Mouse (Mus musculus) liver, embryonic 11.5 days (tissue): ENCODE data around the gene Slain2. TPM values are rescaled to one million over a fixed set of nuclear protein-coding genes. Genes with fewer than 3 reads are reported as not detected.

ENCODE experiments used
- ATAC-seq: fragments of 200-750 bp; cut with Nextera tagmentation; replicated peaks from 2 replicates; pipeline ENCODE4 v1.8.0; 2017; ENCODE audit warnings: moderate number of reproducible peaks, mild to moderate bottlenecking, moderate TSS enrichment, moderate library complexity; ENCODE audit not compliant: low FRiP score
- DNase-seq: peaks from one replicate; pipeline ENCODE4 v3.0.0-alpha.2; 2017; ENCODE audit warnings: low spot score
- H3K27ac ChIP-seq: fragments of 300-500 bp; sonication (generic); 2 replicates; pipeline ENCODE4 v1.5.1; 2014; ENCODE audit warnings: mild to moderate bottlenecking, low read depth, low read length, control low read depth
- H3K27me3 ChIP-seq: fragments of 300-500 bp; sonication (generic); replicated peaks from 2 replicates; pipeline ENCODE4 v1.6.1; 2014; ENCODE audit warnings: low read length, mixed read lengths; ENCODE audit not compliant: control insufficient read depth, insufficient read depth
- H3K36me3 ChIP-seq: fragments of 300-500 bp; sonication (generic); 2 replicates; pipeline ENCODE4 v1.6.1; 2014; ENCODE audit warnings: mild to moderate bottlenecking, low read length, moderate library complexity, mixed read lengths; ENCODE audit not compliant: control insufficient read depth, insufficient read depth
- H3K4me1 ChIP-seq: fragments of 300-500 bp; sonication (generic); replicated peaks from 2 replicates; pipeline ENCODE4 v1.6.1; 2014; ENCODE audit warnings: low read length, mixed read lengths; ENCODE audit not compliant: control insufficient read depth, insufficient read depth
- H3K4me2 ChIP-seq: fragments of 300-500 bp; sonication (generic); 2 replicates; pipeline ENCODE4 v1.6.1; 2014; ENCODE audit warnings: mild to moderate bottlenecking, control low read depth, moderate library complexity
- H3K4me3 ChIP-seq: fragments of 300-500 bp; sonication (generic); 2 replicates; pipeline ENCODE4 v1.5.1; 2014; ENCODE audit warnings: low read depth, low read length, control low read depth
- H3K9ac ChIP-seq: fragments of 300-500 bp; sonication (generic); 2 replicates; pipeline ENCODE4 v1.6.1; 2014; ENCODE audit warnings: low read depth, low read length, control low read depth
- H3K9me3 ChIP-seq: fragments of 300-500 bp; sonication (generic); 2 replicates; pipeline ENCODE4 v1.6.1; 2016; ENCODE audit warnings: low read length, inconsistent platforms, mixed read lengths; ENCODE audit not compliant: control insufficient read depth
- WGBS: fragments of 180-500 bp; shearing (Covaris S2); extraction: QIAGEN DNeasy Blood & Tissue Kit; methylation state at CpG from one replicate; pipeline ENCODE4 v1.1.7; 2014; 5-methylcytosine and 5-hydroxymethylcytosine counted together
- polyA plus RNA-seq: library from polyadenylated mRNA; unstranded; fragments of >200 nt; fragmentation: Nextera tagmentation; extraction: Ambion mirVana; gene quantifications from 2 replicates; pipeline ENCODE4 v1.2.1, GENCODE M21; 2014

Gene Slain2
- polyA plus RNA-seq, 1 experiment from 2014 or later: 18.1 TPM

- H3K4me3 ChIP-seq: no peak overlapping the region
- H3K27me3 ChIP-seq: no peaks in the 10 kb centered on the region
- H3K4me1 ChIP-seq: no peaks in the 10 kb centered on the region
- peaks cover 2% of the 10 kb centered on the region; the same call in 1 of the 2 replicates for H3K36me3 ChIP-seq
- H3K4me2 ChIP-seq: no peak overlapping the region
- no peak for ATAC-seq
- H3K27ac ChIP-seq: no peak overlapping the region
- no peaks in the 10 kb centered on the region for H3K9me3 ChIP-seq
- WGBS: 76% methylated on average over 3 of the region's 3 CpGs
- no peak for DNase-seq
- no peak overlapping the region for H3K9ac ChIP-seq
Observed at GRCm38 (mm10) chr5:72953996-72954604, 40.0 kb downstream of the Slain2 start.

DNA sequence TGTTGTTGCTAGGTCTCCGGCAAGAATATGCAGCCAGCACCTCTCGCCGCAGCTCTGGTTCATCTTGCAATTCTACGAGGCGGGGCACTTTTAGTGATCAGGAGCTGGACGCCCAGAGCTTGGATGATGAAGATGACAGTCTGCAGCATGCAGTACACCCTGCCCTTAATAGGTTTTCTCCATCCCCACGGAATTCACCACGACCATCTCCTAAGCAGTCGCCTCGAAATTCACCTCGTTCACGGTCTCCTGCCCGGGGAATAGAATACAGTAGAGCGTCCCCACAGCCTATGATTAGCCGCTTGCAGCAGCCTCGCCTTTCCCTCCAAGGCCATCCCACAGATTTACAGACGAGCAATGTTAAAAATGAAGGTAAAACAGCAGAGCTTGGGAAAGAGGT lies 43.2 kb downstream of the Slain2 start:
- Histone ChIP-seq H3K9me3 (no peaks in the 10 kb centered on the region), H3K4me1 (no peaks in the 10 kb centered on the region), H3K27ac (no peak overlapping the region), H3K4me2 (no peak overlapping the region), H3K27me3 (no peaks in the 10 kb centered on the region), H3K36me3 (0 out of 2 replicates have a peak, but pooled peaks cover 2% of the 10 kb centered on the region), H3K4me3 (no peak overlapping the region), H3K9ac (no peak overlapping the region)
- DNase-seq (no peak), ATAC-seq (no peak)
- WGBS: 92% methylated on average over 17 of the region's 17 CpGs

DNA sequence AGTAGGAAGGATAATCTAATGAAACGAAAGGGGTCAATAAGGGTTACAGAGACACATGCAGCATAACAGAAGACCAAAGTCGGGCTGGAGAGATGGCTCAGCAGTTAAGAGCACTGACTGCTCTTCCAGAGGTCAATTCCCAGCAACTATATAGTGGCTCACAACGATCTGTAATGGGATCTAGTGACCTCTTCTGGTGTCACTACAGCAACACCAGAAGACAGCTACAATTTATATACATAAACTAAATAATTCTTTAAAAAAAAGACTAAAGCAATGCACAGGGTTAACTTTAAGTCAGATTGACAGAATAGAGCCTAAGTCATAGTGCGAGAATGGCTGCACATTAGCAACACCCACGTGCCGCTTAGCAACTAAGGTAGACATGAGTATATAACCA lies 46.0 kb downstream of the Slain2 start:
- Histone ChIP-seq H3K27ac (no peak overlapping the region), H3K9ac (no peak overlapping the region), H3K4me3 (no peak overlapping the region), H3K4me2 (no peak overlapping the region), H3K9me3 (no peaks in the 10 kb centered on the region), H3K4me1 (no peaks in the 10 kb centered on the region), H3K36me3 (0 out of 2 replicates have a peak, but pooled peaks cover 5% of the 10 kb centered on the region), H3K27me3 (no peaks in the 10 kb centered on the region)
- ATAC-seq: no peak
- no peak for DNase-seq
- WGBS: 80% methylated on average over 6 of the region's 6 CpGs

- no peaks in the 10 kb centered on the region for H3K9me3 ChIP-seq
- DNase-seq (no peak), ATAC-seq (no peak)
- peaks cover 5% of the 10 kb centered on the region; the same call in 1 of the 2 replicates for H3K36me3 ChIP-seq
- no peak overlapping the region for H3K9ac ChIP-seq
- WGBS: 84% methylated on average over 3 of the region's 3 CpGs
- no peak overlapping the region for H3K4me2 ChIP-seq
- no peaks in the 10 kb centered on the region for H3K4me1 ChIP-seq
- no peak overlapping the region for H3K27ac ChIP-seq
- H3K27me3 ChIP-seq: no peaks in the 10 kb centered on the region
- H3K4me3 ChIP-seq: no peak overlapping the region
Observed at GRCm38 (mm10) chr5:72965706-72966105, 51.6 kb downstream of the Slain2 start.

GRCm38 (mm10) chr5:72972435-72972834 lies 58.3 kb downstream of the Slain2 start:
- no peak overlapping the region for H3K9ac ChIP-seq
- H3K4me1 ChIP-seq: no peaks in the 10 kb centered on the region
- no peak overlapping the region for H3K27ac ChIP-seq
- no peak for DNase-seq
- no peak overlapping the region for H3K4me3 ChIP-seq
- H3K36me3 ChIP-seq: peaks cover 10% of the 10 kb centered on the region
- H3K27me3 ChIP-seq: no peaks in the 10 kb centered on the region
- ATAC-seq: no peak
- 85% methylated on average over 4 of the region's 4 CpGs for WGBS
- H3K4me2 ChIP-seq: no peak overlapping the region
- H3K9me3 ChIP-seq: no peaks in the 10 kb centered on the region

- peaks cover 10% of the 10 kb centered on the region for H3K36me3 ChIP-seq
- no peaks in the 10 kb centered on the region for H3K4me1 ChIP-seq
- no peaks in the 10 kb centered on the region for H3K9me3 ChIP-seq
- H3K9ac ChIP-seq: no peak overlapping the region
- H3K4me3 ChIP-seq: no peak overlapping the region
- no peak for DNase-seq
- no peak for ATAC-seq
- H3K4me2 ChIP-seq: no peak overlapping the region
- 71% methylated on average over 5 of the region's 5 CpGs for WGBS
- no peak overlapping the region for H3K27ac ChIP-seq
- no peaks in the 10 kb centered on the region for H3K27me3 ChIP-seq
Observed at GRCm38 (mm10) chr5:72972934-72973333, 58.8 kb downstream of the Slain2 start.

GRCm38 (mm10) chr5:72974602-72975001 lies 60.5 kb downstream of the Slain2 start, which contains the start of gene Gm10135:
Gm10135 (minus strand) TSS chr5:72974702.
- H3K4me3 ChIP-seq: no peak within 1 kb of the TSS
- H3K27ac ChIP-seq: no peak within 1 kb of the TSS
- DNase-seq: no peak
- no peak within 1 kb of the TSS for H3K9ac ChIP-seq
- H3K9me3 ChIP-seq: no peaks in the 10 kb centered on the region
- no peak for ATAC-seq
- H3K36me3 ChIP-seq: peaks cover 7% of the 10 kb centered on the region
- no peak within 1 kb of the TSS for H3K4me2 ChIP-seq
- no peaks in the 10 kb centered on the region for H3K27me3 ChIP-seq
- WGBS: 92% methylated on average over 7 of the region's 7 CpGs
- H3K4me1 ChIP-seq: no peaks in the 10 kb centered on the region

DNA sequence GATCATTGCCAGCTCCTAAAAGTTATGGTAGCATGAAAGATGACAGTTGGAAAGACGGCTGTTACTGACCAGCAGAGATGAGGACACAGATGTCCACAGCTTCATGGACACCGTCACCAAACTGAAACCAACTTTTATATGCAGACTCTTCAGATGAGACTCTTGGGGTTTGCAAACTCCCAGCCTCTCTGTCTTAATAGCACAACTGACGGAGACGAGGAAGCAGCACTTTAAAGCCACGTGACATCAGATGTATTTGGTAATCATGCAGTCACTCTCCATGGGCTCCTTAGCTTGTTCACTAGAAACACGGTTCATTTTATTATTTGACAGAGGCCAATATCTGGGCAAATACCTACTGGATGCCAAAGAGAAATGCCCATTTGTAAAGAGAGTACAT lies 61.9 kb downstream of the Slain2 start:
- Histone ChIP-seq H3K36me3 (peaks cover 10% of the 10 kb centered on the region), H3K27ac (no peak overlapping the region), H3K4me3 (no peak overlapping the region), H3K4me2 (no peak overlapping the region), H3K9me3 (no peaks in the 10 kb centered on the region), H3K9ac (no peak overlapping the region), H3K27me3 (no peaks in the 10 kb centered on the region), H3K4me1 (no peaks in the 10 kb centered on the region)
- 90% methylated on average over 6 of the region's 6 CpGs for WGBS
- no peak for ATAC-seq
- no peak for DNase-seq

DNA sequence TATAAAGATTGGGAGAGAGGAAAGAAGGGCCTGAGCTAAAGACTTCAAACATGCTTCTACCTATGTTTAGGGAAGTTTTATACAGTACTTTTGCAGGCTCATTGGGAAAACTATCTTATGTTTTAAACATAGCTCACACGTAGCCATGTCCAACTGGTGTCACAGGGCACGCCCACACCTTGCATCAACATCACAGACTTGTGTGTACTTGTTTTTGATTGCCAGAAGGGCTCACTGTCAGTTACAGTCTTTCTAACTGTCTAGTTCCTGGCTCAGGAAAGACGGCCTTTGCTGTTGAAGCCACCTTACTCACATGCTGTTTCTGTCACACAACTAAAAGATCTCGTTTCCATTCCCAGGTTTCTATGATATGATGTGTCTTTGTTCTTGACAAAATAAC lies 62.4 kb downstream of the Slain2 start:
- peaks cover 10% of the 10 kb centered on the region for H3K36me3 ChIP-seq
- ATAC-seq (no peak), DNase-seq (no peak)
- H3K9me3 ChIP-seq: no peaks in the 10 kb centered on the region
- 83% methylated on average over 4 of the region's 4 CpGs for WGBS
- no peak overlapping the region for H3K27ac ChIP-seq
- H3K9ac ChIP-seq: no peak overlapping the region
- H3K4me3 ChIP-seq: no peak overlapping the region
- H3K4me2 ChIP-seq: no peak overlapping the region
- H3K27me3 ChIP-seq: no peaks in the 10 kb centered on the region
- H3K4me1 ChIP-seq: no peaks in the 10 kb centered on the region
